Mouse (Mus musculus) liver (tissue): ENCODE results near the gene Map4k2.
"Not testable (repeated sequence)": the region's sequence is repeated elsewhere in the genome, so short reads cannot be mapped to it uniquely, and the experiment has no call there.

Experiments
- DNase-seq: peaks from one replicate; pipeline ENCODE4 v3.0.0-alpha.2; 2020; ENCODE audit warnings: mixed read lengths

Map4k2 gene

DNA sequence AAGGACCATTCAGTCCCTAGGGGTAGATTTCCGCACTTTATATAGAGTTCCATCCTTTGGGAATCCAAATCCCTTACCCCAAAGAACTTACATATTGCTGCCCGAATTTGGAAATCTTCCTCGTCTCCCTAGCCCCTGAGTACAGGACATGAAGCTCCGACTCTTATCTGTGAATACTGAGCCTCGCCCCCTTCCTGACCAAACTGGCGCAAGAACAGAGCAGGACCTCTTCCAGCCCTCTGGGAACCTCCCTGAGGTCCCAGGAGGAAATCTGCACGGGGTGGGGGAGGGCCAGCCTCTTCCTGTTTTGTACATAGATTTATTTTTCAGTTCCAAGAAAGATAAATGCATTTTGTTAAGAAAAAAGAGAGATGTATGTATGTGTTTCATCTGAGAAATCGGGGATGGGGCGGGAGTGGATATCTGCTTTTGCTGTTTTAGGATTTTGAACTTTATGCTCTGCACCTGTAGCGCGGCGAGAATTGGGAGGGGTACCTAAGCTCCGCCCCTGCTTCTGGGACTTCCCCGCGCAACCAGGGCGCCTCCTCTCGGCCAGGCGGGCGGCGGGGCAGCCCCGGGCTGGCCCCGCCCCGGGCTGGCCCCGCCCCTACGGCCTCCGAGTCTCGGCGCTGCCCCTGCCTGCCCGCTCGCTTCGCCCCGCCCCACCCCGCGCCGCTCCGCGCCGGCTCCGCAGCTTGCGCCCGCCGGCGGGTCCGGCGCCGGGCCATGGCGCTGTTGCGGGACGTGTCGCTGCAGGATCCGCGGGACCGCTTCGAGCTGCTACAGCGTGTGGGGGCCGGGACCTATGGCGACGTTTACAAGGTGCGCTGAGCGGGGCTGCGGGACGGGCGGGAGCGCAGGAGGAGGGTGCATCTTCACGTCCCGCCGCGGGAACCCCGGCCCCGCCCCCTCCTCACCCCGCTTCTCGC lies at the start of gene Map4k2:
TSS of gene Map4k2 (plus strand) at position 612 of the 929 bp plus-strand sequence.
- DNase-seq = peak; percentile 94

DNA sequence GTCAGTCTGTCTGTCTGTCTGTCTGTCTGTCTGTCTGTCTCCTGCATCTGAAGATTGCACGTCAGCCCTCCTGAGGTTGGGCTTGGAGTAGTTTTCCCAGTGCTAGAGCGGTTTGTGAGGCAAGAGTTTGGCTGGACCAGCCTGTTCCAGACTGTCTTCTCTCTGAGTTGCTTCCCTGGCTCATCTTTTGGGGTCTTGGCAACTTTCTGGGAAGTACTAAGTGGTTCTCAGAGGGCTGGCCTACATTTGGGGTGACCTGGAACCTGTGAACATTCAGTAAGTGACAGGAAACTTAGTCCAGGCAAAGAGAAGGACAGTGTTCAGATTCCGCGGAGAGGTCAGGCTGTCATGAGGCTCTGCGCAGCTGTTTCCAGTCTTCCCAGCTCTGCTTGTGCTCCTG lies 48.7 kb upstream of the Map4k2 start:
- DNase-seq = no peak

DNA sequence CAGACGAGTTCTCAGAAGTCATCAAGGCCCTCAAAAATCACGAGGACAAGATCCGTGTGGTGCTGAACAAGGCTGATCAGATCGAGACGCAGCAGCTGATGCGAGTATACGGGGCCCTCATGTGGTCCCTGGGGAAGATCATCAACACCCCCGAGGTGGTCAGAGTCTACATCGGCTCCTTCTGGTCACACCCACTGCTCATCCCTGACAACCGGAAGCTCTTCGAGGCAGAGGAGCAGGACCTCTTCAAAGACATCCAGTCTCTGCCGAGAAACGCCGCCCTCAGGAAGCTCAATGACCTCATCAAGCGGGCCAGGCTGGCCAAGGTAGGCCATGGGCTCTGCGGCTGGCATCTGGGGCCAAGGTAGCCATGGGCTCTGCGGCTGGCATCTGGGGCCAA lies 46.6 kb upstream of the Map4k2 start:
- DNase-seq = no peak

DNA sequence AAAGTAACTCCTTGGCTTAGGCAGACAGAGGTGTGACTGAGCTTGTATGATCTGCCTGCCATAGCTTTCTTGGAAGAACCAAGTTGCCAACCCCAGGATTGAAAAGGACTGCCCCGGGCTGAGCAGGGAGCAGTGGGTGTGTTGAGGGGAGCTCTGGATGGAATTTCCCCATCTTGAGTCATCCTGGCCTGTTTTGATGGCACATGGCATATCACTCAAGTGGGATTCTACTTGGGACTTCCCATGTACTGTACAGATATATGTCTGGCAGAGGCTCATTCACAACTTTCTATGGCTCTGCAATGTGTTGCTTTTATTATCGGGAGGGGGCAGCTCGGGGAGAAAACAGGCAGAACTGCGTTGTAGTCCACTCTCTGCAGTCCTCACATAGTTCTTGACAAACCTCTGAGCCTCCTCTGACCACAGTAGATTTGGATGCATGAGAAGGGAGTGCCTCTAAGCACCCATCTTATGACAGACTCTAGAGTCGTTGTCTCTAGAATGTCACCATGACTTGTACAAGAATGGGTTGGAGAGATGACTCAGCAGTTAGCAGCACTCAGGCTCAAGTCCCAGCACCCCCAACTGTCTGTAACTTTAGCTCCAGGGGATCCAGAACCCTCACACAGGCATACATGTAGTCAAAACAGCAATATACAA lies 44.3 kb upstream of the Map4k2 start:
- peak; percentile 58 for DNase-seq

DNA sequence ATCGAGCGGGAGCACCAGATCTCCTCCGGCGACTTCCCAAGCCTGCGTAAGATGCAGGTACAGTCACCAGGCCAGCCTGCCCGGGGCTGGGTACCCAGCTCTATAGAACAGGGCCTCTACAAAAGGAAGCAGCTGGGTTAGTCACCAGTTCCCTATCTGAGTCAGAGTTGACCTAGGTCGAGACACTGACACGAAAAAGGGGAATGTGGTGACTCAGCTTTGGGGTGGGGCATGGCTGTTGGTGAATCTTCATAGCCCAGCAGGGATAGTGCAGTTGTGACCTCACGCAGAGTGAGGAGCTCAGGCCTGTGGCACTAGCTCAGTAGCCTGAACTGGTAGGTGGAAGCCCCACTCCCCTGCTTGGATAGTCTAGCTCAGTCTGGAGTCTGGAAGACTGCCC lies 43.3 kb upstream of the Map4k2 start:
- peak; percentile 86 for DNase-seq

DNA sequence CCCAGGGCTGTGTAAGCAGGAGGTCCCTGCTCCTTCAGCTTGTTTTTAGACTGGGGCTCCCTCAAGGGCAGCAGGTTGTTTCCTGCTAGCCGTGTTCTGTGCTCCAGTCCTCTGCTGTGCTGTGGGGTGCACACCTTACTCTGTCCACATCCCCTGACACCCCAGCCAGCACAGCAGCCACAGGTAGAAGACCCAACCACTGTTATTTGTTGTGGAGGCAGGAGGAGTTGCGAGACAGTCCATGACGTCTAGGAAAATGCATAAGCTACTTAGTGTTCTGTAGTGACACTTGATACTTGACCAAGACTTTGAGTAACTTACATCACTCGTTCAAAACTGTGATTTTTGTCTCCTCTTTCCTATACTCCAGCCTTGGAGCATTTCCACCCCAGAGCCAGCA lies 41.9 kb upstream of the Map4k2 start:
- no peak for DNase-seq

DNA sequence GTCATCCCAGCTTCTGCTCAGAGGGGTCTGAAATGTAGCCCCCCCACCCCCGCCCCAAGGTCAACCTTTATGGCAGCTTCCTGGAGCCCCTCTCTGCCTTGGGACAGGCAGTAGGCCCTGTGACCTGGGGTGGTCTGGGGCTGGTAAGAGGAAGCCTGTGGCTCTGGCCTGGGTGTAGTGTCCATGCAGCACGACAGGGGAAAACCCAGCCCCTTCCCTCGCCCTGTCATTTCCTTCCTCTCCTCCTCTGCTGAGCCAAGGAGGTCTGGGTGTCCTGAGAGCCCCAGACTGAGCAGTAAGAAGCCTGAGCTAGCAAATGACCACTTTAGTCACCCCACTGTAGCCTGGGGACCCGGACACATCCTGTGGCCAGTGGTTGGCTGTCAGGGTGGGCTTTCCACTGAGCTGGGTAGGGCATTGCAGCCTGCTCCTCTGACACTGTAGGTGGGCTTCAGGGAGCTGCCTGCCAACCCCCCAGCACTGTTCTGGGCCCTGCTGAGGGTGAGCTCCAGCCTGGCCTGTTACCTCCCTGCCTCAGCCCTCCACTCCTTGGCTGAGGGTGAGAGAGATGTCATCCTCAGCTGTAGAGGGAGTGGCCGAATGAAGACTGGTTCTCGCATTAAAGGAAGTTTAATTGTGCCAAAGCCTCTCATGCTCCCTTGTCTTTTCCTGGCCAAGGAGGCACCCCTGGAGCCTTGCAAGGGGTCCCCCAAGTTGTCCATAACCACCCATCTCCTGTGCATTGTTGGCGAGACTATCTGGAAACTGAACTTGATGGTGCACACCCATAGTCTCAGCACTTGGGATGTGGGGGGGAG lies 41.3 kb upstream of the Map4k2 start:
- no peak for DNase-seq

DNA sequence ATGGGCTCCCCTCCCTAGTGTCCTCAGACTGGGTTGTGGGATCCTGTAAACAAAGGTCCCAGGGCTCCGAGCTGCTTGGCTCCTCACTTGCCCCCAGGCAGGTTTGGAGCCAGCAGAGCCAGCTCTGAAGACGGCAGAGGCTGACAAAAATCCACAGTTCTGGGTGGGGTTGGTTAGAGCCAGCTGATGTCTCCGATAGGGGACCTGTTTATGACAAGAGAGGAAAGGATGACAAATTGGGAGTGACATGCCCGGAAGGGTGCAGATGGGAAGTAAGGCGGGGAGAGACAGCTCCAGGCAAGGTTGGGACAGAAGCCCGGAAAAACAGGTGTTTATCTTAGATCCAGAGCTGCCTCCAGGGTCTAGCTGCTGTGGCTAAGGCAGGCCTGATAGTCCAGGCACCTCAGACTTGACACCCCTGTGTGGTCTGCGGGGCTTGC lies 40.5 kb upstream of the Map4k2 start:
- peak; percentile 81 for DNase-seq

DNA sequence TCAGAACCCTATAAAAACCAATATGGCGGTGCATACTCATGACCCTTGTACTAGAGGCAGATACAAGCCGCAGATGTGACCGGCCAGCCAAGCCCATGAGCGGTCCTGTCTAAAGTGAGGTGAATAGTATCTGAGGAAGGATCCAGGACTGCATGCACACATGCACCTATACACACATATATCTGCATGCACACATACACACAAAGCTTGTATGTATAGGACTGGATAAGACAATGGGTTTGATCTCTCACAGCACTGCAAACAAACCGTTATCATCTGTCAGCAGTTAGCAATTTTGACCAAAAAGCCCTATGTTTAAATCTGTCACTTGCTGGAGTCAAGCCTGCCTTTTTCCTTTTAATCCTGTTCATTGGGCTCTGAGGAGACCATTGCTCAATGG lies 38.8 kb upstream of the Map4k2 start:
- DNase-seq = no peak

DNA sequence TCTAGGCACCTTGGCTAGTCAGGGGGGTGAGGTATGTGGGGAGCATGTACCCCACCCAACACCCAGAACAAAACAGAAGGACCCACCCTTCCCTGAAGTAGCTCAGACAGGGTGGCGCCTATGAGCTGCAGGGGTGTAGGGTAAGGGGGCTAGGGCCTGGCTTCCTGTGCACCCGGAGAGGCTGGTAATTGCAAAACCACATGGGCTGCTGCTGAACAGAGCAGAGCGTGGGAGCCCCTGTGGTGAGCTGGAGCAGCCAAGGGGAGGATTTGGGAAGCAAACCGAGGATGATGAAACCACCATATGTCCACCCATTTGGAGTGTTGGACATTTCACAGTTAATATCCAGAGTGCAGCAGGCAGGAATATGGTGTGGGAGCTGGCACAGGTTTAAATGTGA lies 38.4 kb upstream of the Map4k2 start:
- DNase-seq = peak; percentile 47

DNA sequence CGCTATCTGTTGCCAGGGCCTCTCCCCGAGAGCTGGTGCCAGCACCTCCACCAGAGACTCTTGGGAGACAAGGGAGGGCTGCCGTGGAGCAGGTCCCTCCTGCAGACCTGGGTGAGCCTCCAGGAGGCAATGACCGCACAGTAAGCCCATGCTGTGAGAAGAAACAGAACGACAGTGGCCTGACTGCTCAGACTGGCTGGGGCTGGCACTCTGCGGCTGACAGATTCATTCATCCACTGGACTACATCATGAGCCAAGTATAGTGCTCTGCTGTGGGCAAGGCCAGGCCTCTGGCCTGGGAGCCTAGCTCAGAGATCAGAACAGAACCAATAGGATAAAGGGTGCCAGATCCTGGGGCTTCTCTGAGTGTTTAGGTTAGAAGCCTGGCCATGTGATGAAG lies 37.1 kb upstream of the Map4k2 start:
- no peak for DNase-seq

DNA sequence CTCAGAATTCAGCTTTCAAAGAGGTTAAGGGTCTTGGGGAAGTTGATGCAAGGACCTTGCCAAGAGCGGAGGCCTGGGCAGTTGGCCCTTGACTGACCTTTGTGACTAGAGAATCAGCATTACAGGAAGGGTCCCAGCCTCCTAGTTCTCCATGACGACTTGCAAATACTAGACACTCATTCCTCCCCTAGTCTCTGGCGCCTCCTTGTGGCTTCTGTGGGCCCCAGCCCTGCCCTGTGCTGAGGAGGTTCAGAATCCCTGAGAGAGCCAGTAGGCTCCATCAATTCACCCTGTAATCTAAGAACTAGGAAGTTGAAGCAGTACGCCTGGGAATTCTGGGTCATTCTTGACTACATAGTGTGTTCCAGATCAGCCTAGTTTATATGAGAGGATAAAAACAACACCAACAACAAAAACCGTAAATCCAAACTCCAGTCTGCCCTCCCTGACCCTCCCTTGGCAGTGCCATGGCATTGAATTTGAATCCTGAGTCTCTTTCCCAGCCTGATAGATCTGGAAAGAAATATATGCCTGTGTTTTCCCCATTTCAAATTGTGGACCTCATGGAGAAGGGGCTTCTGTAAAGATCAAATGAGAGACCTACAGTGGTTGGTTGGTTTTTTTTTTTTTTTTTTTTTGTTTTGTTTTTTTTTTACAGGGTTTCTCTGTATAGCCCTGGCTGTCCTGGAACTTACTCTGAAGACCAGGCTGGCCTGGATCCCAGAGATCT lies 36.0 kb upstream of the Map4k2 start:
- peak; percentile 94 for DNase-seq

DNA sequence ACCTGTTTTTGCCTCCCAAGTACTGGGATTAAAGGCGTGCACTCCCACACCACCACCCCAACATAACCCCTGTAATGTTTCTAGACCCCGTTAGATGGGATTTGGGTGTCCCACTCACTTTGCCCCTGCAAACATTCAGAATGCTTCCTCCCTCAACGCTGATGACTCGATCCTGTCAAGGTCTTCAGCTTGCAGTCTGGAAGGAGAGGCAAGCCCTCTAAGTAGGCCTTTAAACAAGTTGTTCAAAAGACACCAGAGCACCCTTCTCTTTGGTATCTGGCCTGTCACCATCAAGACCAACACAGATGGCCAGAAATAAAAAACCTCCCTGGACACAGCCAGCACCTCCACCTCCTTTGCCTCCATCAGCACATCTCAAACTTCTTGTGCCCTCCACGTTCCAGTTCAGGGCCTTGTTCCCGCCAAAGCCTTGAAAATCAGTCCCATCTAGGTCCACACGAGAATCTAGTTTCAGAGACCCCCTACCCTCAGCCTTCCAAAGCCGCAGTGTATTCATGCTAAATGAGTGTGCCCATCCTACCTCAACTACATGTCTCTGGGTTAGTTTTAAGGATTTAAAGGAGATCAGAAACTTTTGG lies 35.3 kb upstream of the Map4k2 start:
- no peak for DNase-seq

DNA sequence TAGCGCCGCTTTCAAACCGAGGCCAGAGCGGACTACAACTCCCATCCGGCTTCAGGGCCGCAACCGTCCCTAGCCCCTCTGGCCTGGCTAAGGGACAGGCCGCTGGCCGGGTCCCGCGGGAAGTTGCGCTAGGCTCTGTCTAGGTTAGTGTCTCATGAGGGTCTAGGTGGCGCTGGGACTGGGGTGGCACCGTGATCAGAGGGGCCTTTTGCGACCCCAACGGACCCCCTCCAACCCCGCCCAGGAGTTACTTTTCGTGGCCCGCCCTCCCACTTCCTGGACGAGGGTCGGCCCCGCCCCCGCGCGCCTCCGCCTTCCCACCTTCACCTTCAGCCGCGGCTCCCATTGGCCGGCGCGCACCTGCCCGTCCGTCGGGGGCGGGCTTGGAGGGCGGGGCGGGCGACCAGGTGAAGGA lies 34.8 kb upstream of the Map4k2 start, which contains the start of gene Cdc42bpg:
TSS of gene Cdc42bpg (plus strand) at position 320 of the 415 bp plus-strand sequence.
- DNase-seq = peak; percentile 94

DNA sequence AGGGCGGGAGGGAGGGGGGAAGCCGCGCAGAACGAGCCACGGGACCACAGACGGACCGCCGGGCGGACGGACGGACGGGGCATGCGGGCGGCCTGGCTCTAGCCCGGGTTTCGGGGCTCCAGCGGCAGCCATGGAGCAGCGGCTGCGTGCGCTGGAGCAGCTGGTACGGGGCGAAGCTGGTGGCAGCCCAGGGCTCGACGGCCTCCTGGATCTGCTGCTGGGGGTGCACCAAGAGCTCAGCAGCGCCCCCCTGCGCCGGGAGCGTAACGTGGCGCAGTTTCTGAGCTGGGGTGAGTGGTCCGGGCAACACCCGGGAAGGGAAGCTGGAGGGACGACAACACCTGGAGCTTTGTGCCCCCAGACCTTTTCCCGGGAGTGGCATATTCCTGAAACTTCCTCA lies 34.3 kb upstream of the Map4k2 start:
- DNase-seq = peak; percentile 84

DNA sequence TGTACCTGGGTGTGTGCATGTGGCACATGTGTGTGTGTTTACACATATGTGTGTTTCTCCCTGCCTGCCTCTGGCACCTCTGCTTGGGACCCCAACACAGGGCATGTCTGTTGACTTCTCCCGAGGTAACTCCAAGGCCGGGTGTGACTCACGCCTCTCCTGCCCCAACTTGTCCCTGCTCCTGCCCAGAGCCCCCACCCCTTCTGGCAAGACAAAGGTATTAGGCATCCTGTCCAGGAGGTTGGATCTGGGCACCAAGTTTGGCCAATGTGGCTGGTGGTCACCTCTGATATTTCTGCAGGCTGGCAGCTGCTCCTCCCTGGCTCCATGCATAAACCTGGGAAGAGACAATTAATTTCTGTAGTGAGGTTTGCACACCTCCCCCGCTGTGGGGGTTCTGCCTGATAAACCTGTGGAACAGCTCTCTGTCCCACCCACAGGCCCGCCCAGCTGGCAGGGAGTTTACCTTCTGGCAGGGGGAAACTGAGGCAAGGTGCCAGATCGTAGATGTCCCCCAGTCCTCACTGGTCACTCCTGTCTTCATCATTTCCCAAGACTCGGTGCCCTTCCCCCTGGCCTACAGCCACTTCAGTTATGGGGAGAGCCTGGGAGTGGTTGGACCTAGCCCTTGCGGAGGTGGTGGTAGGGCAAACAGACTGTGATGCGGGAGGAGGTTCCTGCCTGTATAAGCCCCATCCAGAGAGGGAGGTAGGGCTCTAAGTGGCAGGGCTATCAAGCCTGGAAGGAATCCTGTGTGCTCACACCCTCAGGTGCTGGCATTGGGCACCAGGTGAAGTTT lies 33.0 kb upstream of the Map4k2 start:
- no peak for DNase-seq

DNA sequence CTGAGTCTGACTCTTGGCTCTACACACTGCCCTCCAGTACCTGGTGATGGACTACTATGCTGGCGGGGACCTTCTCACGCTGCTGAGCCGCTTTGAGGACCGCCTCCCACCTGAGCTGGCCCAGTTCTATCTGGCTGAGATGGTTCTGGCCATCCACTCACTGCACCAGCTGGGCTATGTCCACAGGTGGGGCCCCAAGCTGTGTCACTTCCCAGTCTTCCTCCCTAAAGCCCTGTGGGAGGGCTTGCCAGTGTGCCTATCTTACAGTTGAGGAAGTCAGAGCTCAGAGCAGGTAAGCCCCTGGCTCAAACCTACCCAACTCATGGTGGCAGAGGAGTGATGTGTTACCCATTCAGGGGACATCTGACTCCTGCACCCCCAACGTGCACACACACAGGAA lies 30.8 kb upstream of the Map4k2 start:
- no peak for DNase-seq

DNA sequence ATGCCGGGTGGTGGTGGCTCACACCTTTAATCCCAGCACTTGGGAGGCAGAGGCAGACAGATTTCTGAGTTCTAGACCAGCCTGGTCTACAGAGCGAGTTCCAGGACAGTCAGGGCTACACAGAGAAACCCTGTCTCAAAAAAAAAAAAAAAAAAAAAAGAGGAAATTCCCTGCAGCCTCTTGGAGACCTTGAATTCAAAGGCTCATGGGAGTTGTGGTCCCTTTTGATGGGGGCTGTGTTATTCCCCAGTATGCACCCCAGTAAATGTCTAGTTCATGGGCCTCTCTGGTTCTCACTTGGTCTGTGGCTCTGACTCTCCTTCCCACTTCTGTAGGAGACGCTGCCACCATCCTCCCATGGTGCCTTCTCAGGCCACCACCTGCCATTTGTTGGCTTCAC lies 29.2 kb upstream of the Map4k2 start:
- not testable (repeated sequence) for DNase-seq

DNA sequence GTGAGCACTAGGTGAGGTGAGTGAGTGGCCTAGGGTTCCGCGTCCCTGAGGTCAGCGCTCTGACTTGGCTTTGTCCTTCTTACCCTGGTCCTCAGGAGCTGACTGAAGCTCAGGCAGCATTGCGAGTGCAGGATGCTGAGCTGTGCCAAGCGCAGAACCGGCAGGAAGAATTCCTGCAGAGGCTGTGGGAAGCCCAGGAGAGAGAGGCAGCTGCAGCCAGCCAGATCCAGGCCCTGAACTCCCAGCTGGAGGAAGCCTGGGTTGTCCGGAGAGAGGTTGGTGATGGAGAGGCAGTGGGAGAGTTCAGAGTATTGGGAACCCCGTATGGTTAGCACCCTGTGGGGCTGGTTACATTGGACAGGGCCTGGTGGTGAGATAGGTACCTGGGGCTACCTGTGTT lies 27.1 kb upstream of the Map4k2 start:
- DNase-seq = no peak

DNA sequence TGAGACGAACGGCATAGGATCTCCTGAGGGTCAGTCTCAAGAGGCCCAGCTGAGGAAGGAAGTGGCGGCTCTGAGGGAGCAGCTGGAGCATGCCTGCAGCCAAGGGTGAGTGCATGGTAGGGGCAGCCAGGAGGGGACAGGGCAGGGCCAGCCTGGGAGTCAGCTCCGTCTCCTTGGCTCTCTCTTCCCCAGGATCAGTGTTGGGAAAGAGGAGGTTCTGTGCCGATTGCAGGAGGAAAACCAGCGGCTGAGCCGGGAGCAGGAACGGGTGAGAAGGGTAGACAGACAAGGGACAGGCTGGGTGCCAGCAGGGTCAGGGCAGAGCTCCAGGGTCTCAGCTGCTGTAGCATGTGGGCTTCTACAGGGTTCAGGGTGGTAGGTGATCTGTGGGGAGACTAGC lies 26.4 kb upstream of the Map4k2 start:
- DNase-seq = no peak

DNA sequence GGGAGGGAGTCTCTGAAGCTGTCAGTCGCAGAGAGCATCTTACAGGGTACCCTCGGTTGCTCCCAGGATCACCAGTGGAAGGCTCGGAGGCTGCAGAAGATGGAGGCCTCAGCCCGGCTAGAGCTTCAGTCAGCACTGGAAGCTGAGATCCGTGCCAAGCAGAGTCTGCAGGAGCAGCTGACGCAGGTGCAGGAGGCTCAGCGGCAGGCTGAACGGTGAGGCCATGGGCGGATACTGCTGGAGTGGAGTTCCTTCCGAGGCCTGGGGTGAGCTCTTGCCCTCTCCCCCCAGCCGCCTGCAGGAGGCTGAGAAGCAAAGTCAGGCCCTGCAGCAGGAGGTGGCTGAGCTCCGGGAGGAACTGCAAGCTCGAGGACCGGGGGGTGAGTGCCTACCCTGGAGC lies 25.4 kb upstream of the Map4k2 start:
- DNase-seq = no peak
